Mouse (Mus musculus): ENCODE data around the gene 4930539E08Rik.

Gene 4930539E08Rik

DNA sequence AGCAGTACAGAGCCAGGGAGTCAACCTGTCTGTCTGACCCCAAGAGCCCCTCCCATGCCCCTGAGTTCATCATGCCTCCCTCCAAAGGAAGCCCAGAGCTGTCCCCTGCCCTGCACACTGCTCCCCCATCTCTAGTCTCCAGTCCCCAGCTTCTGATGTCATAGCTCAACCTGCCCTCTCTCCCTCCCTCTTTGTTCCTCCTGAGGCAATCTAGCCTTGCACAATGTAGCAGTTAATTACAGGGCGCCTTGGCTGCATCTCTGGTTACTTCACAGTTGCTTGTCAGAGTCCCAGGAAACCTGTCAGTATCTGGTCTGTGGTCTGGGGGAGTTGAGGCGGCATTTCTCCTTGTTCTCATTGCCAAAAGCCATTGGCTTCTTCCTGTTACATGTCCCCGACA is 59.1 kb downstream of the 4930539E08Rik start:
- DNase-seq (ENCODE audit: low read depth) = peak; percentile 64

DNA sequence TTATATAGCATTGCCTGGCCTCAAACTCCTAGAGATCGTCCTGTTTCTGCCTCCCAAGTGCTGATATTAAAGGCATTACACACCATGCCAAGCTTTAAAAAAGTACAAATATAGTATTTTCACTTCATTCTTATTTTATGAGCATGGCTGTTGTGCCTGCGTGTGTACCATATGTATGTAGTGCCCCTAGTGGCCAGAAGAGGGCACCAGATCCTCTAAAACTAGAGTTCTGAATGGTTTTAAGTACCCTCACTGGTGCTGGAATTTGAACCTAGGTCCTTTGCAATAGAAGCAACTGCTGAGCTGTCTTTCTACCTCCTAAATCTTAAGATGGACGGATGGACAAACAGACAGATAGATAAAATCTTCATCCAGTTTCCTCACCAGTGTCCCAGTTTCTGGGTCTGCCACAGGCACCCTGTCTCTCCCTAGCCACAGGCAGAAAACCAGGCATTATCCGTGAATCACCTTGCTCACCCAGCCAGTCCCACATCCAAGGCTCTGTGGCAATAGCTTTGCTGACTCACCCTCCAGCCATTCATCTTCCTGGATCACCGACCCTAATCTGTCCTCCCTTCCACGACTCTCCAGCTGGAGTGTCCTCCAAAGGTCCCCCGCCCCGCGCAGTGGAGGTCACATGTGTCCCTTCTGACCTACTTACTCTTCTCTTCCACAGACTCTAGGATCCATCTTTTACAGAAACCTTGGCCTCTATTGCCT is 59.8 kb downstream of the 4930539E08Rik start:
- DNase-seq (ENCODE audit: low read depth) = peak; percentile 55

DNA sequence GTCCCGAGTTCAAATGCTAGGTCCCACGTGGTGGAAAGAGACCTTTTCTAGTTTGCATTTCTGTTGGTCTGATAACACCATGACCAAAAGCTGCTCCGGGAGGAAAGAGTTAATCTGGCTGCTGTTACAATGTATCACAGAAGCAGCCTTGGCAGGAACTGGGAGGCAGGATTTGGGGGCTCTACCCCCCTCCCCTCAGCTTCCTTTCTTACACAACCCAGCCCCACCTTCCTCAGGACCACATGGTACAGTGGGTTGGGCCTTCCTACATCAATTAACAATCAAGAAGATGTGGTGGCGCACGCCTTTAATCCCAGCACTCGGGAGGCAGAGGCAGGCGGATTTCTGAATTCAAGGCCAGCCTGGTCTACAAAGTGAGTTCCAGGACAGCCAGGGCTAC is 60.7 kb downstream of the 4930539E08Rik start:
- DNase-seq (ENCODE audit: low read depth) = no peak

GRCm38 (mm10) chr17:28850511-28850910 is 64.6 kb downstream of the 4930539E08Rik start:
- no peak for DNase-seq (ENCODE audit: low read depth)

DNA sequence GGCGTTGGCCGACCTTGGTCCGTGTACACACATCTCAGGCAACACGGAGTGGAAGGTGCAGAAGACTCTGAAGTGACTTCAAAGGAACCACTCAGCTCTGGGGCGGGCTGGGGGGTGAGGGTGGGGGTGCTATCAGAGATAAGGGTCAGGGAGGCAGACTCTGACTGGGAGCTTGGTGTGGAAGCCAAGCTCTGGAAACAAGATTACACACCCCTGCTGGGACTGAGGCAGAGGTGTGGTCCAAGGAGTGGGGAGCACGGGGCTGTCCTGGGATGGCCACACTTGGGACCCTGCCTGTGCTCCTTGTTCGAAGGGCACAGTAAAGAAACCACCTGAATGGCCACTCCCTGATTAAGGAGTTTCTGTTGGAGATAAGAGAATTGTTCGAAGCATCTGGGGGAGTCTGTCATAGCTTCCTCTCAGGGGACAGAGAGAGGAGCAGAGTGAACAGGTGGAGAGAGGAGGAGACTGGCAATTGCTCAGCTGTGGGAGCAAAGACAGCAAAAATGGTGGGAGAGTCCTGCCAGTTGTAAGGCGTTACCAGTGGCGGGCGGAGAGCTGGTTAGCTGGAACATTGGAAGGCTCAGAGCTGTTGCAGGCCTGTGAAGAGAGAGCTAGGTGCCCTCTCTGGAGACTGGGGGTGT is 68.0 kb downstream of the 4930539E08Rik start:
- DNase-seq (ENCODE audit: low read depth) = no peak
